Mouse (Mus musculus): Measurements from ENCODE around the gene Gm20920.
"Not testable (repeated sequence)": the region's sequence is repeated elsewhere in the genome, so short reads cannot be mapped to it uniquely, and the experiment has no call there.

Gm20920 gene

DNA sequence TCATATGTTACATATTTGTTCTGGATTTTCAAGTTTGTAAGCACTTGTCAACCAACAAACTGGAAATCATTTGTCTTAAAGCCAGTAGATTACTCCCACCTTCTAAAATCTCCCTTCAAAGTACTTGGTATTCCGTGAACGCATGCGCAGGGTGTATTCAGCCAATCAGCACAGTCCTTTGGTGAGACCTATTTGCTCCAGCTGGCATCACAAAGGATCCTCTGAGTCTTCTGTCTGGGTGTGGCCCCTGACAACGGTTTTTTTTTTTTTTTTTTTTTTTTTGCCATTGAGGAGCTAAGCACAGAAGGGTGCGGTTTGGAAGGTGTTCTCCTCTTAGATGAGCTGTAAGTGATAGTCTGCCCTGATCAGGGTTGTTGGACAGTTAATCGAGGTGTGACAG lies at the start of gene Gm20920:
Gene Gm20920 (plus strand): TSS at position 301 of the 400 bp plus-strand sequence.
- not testable (repeated sequence) for DNase-seq
